Mouse (Mus musculus) megakaryocyte, embryonic 14.5 days (primary cell): ENCODE measurements around the gene Cdk5.

Experiments
- FLI1 ChIP-seq: IDR thresholded peaks from 2 replicates; pipeline ENCODE4 v1.6.1; 2012; ENCODE audit warnings: low read length, inconsistent platforms, mixed read lengths
- GATA1 ChIP-seq: IDR thresholded peaks from 3 replicates; pipeline ENCODE4 v1.6.1; 2012; ENCODE audit warnings: mixed read lengths, low read length, inconsistent platforms, borderline replicate concordance

DNA sequence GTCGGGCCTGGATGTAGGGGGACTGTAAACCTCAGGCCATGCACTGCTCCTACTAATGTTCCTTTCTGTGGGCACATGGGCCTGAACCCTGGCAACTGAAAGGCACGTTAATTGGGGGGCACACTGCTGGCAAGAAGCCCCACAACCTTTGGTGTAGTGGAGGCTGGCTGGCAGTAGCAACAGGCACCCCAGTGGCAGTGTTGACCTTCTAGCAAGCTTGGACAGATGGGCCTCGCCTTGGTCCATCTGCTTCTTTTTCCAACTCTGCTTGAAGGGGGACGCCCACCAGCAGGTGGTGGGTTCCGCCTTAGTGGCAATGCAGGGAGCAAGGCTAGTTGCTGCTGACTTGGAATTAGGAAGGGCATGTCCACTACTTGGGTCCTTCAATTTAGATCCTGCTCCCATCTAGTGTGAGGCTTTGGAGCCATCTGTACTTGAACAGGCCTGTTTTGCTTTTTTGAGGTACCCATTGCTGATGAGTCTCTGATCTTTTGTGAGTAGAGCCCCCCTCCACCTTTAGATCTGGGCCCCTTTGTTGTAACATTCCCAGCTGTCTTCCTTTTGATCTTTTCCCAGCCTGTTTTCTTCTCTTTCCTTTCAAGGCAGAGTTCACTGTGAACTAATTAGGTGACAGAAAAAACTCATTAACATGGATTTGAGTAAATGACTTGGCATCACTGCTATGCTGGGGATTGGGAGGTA is 30.1 kb upstream of the Cdk5 start:
- TF ChIP-seq GATA1 (no peak), FLI1 (no peak)
